In the genomic region with DNA sequence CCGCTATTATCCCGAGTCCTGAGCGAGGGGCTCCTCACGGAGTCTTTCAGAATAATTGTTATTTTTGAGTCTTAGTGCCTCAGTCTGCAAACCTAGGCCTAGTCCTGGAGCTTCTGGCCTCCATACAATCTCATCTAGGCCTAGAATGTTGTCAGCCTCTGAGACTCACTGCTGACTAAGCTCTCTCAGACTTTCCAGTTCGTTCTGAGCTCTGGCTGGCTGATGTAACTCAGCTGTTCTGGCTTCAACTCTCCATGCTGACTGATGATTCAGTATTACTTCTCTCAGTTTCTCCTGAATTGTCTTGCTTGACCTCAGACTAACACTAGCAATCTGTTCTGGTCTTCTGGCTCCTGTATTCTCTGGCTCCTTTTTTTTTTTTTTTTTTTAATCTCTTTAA, we compare ENCODE assay signal across 25 mouse cellular contexts. TPM values are rescaled to one million over a fixed set of nuclear protein-coding genes. Genes with fewer than 3 reads are reported as not detected.
"Had no signal": no experiment of that assay in that cellular context is flagged by ENCODE, and none has a peak within 500 bp of the region (broad histone marks: within the 10 kb centered on the region; RNA-seq: fewer than 3 reads in every experiment).

No protein-coding gene starts in this region.

- H3K9ac ChIP-seq: kidney, embryonic 15.5 days; limb, embryonic 12.5 days; limb, embryonic 15.5 days; liver, embryonic 12.5 days; liver, embryonic 15.5 days; neural tube, embryonic 12.5 days; neural tube, embryonic 15.5 days; stomach, embryonic 15.5 days had no signal

- H3K9me3 ChIP-seq: kidney, embryonic 15.5 days; limb, embryonic 12.5 days; limb, embryonic 15.5 days; liver, embryonic 15.5 days; neural tube, embryonic 12.5 days; neural tube, embryonic 15.5 days; stomach, embryonic 15.5 days had no signal

- H3K27ac ChIP-seq: kidney, embryonic 15.5 days; limb, embryonic 12.5 days; limb, embryonic 15.5 days; liver, embryonic 12.5 days; liver, embryonic 15.5 days; macrophage; midbrain, embryonic 10.5 days; neural tube, embryonic 12.5 days; neural tube, embryonic 15.5 days; stomach, embryonic 15.5 days had no signal

- H3K4me1 ChIP-seq: kidney, embryonic 15.5 days; limb, embryonic 12.5 days; limb, embryonic 15.5 days; liver, embryonic 12.5 days; liver, embryonic 15.5 days; midbrain, embryonic 10.5 days; neural tube, embryonic 12.5 days; neural tube, embryonic 15.5 days; stomach, embryonic 15.5 days had no signal

- H3K27me3 ChIP-seq: kidney, embryonic 15.5 days; limb, embryonic 12.5 days; limb, embryonic 15.5 days; liver, embryonic 12.5 days; liver, embryonic 15.5 days; megakaryocyte, embryonic 14.5 days; neural tube, embryonic 12.5 days; neural tube, embryonic 15.5 days; stomach, embryonic 15.5 days had no signal

- H3K36me3 ChIP-seq: kidney, embryonic 15.5 days; limb, embryonic 12.5 days; limb, embryonic 15.5 days; liver, embryonic 12.5 days; liver, embryonic 15.5 days; midbrain, embryonic 10.5 days; neural tube, embryonic 12.5 days; neural tube, embryonic 15.5 days; stomach, embryonic 15.5 days had no signal

- H3K4me3 ChIP-seq: kidney, embryonic 15.5 days; limb, embryonic 12.5 days; limb, embryonic 15.5 days; liver, embryonic 12.5 days; liver, embryonic 15.5 days; megakaryocyte, embryonic 14.5 days; midbrain, embryonic 10.5 days; neural tube, embryonic 12.5 days; neural tube, embryonic 15.5 days; stomach, embryonic 15.5 days had no signal

- ATAC-seq: intestine, postnatal 0 days; liver, embryonic 12.5 days had no signal

- H3K4me2 ChIP-seq: kidney, embryonic 15.5 days; limb, embryonic 12.5 days; limb, embryonic 15.5 days; liver, embryonic 12.5 days; liver, embryonic 15.5 days; neural tube, embryonic 12.5 days; neural tube, embryonic 15.5 days; stomach, embryonic 15.5 days had no signal

- DNase-seq: kidney, adult 2 months; kidney, postnatal 10 days; kidney, postnatal 4 days; left cerebral cortex, postnatal 4 days; lung, adult 2 months; lung, postnatal 14 days; midbrain, embryonic 14.5 days; right cerebral cortex, adult 18-20 months; right cerebral cortex, postnatal 14 days; spleen, adult 18-20 months; thymus, adult 18-20 months; thymus, postnatal 36 days had no signal

RNA-seq across cellular contexts. Expression of gene Ankrd36, which starts 18.1 kb away (rescaled TPM):
- polyA plus RNA-seq: intestine, postnatal 0 days; kidney, embryonic 15.5 days; limb, embryonic 12.5 days; limb, embryonic 15.5 days; lung, adult 2 months; macrophage; midbrain, embryonic 14.5 days; neural tube, embryonic 12.5 days; neural tube, embryonic 15.5 days; urinary bladder, adult 2 months had no signal
